Mouse (Mus musculus) frontal cortex, postnatal 36 days (tissue): Measurements from ENCODE around the gene Iqcg.

Source experiments
- DNase-seq, 2 experiments: peaks; one replicate each; pipeline ENCODE4 v3.0.0; 2022; ENCODE audit warnings: low spot score in 2 of 2

Iqcg gene

GRCm38 (mm10) chr16:33053141-33053540 is 2.9 kb downstream of the Iqcg start:
- no peak for DNase-seq

GRCm38 (mm10) chr16:33049809-33050208 is 6.2 kb downstream of the Iqcg start:
- DNase-seq: no peak

GRCm38 (mm10) chr16:33048686-33049085 is 7.3 kb downstream of the Iqcg start:
- DNase-seq: no peak

- DNase-seq: no peak
These were observed 8.0 kb downstream of the Iqcg start for GRCm38 (mm10) chr16:33048004-33048403.

- no peak for DNase-seq
These were observed 12.8 kb downstream of the Iqcg start for GRCm38 (mm10) chr16:33043268-33043667.

GRCm38 (mm10) chr16:33042682-33043081 is 13.3 kb downstream of the Iqcg start:
- DNase-seq: no peak

GRCm38 (mm10) chr16:33036006-33036405 is 20.0 kb downstream of the Iqcg start:
- no peak for DNase-seq

- peak in 1 of 2 experiments; percentile 38 for DNase-seq
These were observed 29.7 kb downstream of the Iqcg start for GRCm38 (mm10) chr16:33026357-33026756.

- DNase-seq: no peak
These were observed 31.4 kb downstream of the Iqcg start for GRCm38 (mm10) chr16:33024456-33025104.

GRCm38 (mm10) chr16:33023750-33024149 is 32.3 kb downstream of the Iqcg start:
- peak; percentile 79 to 86 for DNase-seq

GRCm38 (mm10) chr16:33021381-33021780 is 34.6 kb downstream of the Iqcg start:
- no peak for DNase-seq

GRCm38 (mm10) chr16:33019117-33019770 is 36.8 kb downstream of the Iqcg start:
- DNase-seq: no peak

- no peak for DNase-seq
These were observed 38.2 kb downstream of the Iqcg start for GRCm38 (mm10) chr16:33017677-33018349.

- no peak for DNase-seq
These were observed 40.0 kb downstream of the Iqcg start for GRCm38 (mm10) chr16:33015986-33016385.

GRCm38 (mm10) chr16:33015396-33015907 is 40.6 kb downstream of the Iqcg start:
- no peak for DNase-seq

GRCm38 (mm10) chr16:33014921-33015320 is 41.1 kb downstream of the Iqcg start:
- DNase-seq: no peak

GRCm38 (mm10) chr16:33013801-33014200 is 42.2 kb downstream of the Iqcg start:
- DNase-seq: no peak

- DNase-seq: no peak
These were observed 45.9 kb downstream of the Iqcg start for GRCm38 (mm10) chr16:33010166-33010565.

GRCm38 (mm10) chr16:33007436-33007835 is 48.6 kb downstream of the Iqcg start:
- no peak for DNase-seq

- DNase-seq: no peak
These were observed 49.1 kb downstream of the Iqcg start for GRCm38 (mm10) chr16:33006888-33007287.

GRCm38 (mm10) chr16:33005216-33005615 is 50.8 kb downstream of the Iqcg start:
- no peak for DNase-seq

- peak; percentile 43 to 47 for DNase-seq
These were observed 63.9 kb downstream of the Iqcg start for GRCm38 (mm10) chr16:32992158-32992557.

GRCm38 (mm10) chr16:32984631-32985030 is 71.4 kb downstream of the Iqcg start:
- DNase-seq: no peak
